Mouse (Mus musculus) lung, postnatal 4 days (tissue): ENCODE results near the gene Drap1.

Experiments
- DNase-seq, 2 experiments: peaks; one replicate each; pipeline ENCODE4 v3.0.0; 2021

The Drap1 gene

DNA sequence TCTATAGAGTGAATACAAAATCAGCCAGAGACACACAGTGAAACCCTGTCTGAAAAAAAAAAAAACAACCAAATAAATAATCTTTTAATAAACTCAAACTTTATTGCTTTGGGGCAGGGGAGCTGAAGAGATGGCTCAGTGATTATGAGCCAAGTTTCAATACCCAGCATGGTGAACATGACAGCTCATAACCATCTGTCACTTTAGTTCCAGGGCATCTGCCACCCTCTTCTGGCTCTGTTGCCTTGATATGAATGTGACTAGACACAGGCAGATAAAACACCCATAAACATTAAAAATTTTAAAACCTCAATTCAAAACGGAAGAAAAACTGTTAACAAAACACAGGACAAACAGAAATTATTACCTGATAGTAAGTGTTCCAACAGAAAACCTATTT, 47.3 kb downstream of the Drap1 start:
- DNase-seq, result no peak

DNA sequence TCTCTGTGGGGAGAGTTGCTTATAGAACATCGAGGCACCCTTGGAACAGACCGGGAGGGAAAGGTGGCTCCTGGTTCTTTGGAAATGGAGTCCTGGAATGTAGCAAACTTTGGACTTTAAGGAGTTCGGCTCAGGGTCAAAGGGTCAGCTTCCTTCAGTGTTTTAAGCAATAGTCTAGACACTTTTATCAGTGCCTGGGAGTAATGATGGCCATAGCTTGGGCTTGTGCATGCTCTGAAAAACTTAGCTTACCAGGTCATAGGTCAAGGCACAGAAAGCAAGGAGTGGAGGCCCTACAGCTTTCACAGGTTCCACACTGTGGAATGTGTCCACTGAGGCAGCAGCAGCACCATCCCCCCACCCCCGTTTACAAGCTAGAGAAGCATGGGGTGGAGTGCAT, 50.0 kb downstream of the Drap1 start:
- DNase-seq, result no peak

DNA sequence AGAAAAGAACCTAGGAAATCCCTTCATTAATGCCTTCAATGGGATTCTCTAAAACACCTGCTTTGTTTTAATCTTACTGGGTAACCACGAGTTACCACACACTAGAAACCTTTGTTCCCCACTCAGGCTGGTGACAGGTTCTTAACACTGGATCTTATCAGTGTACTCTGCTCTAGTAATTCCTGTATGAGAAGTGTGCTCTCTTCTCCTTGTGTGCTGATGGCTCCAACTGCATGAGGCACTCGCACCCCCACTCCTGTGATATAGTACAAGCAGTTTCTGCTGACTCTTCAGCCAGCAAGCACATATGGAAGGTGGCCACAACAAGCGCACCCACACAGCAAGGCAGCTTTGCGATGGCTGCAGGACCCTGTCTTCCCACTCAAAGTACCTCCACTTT, 50.6 kb downstream of the Drap1 start:
- DNase-seq, result no peak
